Mouse (Mus musculus): ENCODE data around the gene Zfp688. TPM values are rescaled to one million over a fixed set of nuclear protein-coding genes. Genes with fewer than 3 reads are reported as not detected.

Zfp688 gene
- total RNA-seq, 2 experiments from 2014 or later: 2.0 to 2.7 TPM

Other genes starting within 250 kb of the Zfp688 start
- gene Cd2bp2, start 226.0 kb downstream of the Zfp688 start, total RNA-seq (2021): 10 to 100 TPM; 26.2 to 28.2 TPM
- 10 to 100 TPM; 32.8 to 34.1 TPM for gene Tbc1d10b, start 213.6 kb downstream of the Zfp688 start, total RNA-seq (2021)
- over 10,000 TPM; 49,123 to 49,891 TPM for gene Mylpf, start 213.2 kb downstream of the Zfp688 start, total RNA-seq (2021)
- 1 to 10 TPM; 4.0 to 4.2 TPM for gene Zfp553, start 189.0 kb downstream of the Zfp688 start, total RNA-seq (2021)
- gene Sept1, start 188.9 kb downstream of the Zfp688 start, total RNA-seq (2021): 1 to 10 TPM; 1.5 to 1.7 TPM
- gene Zfp771, start 177.8 kb downstream of the Zfp688 start, total RNA-seq (2021): 10 to 100 TPM; 15.8 to 16.8 TPM
- gene Dctpp1, start 161.4 kb downstream of the Zfp688 start, total RNA-seq (2021): 10 to 100 TPM; 26.5 to 28.7 TPM
- gene Sephs2, start 148.0 kb downstream of the Zfp688 start, total RNA-seq (2021): 10 to 100 TPM; 28.6 to 30.7 TPM
- gene Itgal, start 125.8 kb downstream of the Zfp688 start, total RNA-seq (2021): under 1 TPM; 0.26 to 0.40 TPM
- gene Zfp768, start 76.5 kb downstream of the Zfp688 start, total RNA-seq (2021): 10 to 100 TPM; 27.0 to 28.4 TPM
- gene Zfp747, start 46.0 kb downstream of the Zfp688 start, total RNA-seq (2021): 1 to 10 TPM; 2.9 to 3.0 TPM
- gene 9130019O22Rik, start 34.9 kb downstream of the Zfp688 start, total RNA-seq (2021): 1 to 10 TPM; 1.5 TPM
- 1 to 10 TPM; 1.7 to 1.8 TPM for gene E430018J23Rik, start 28.4 kb downstream of the Zfp688 start, total RNA-seq (2021)
- gene Zfp764, start 15.2 kb downstream of the Zfp688 start, total RNA-seq (2021): 1 to 10 TPM; 1.7 TPM
- gene Zfp689, start 27.1 kb upstream of the Zfp688 start, total RNA-seq (2021): 1 to 10 TPM in 1 of 2 experiments, under 1 TPM in 1; 0.67 to 1.0 TPM
- gene Prr14, start 37.5 kb upstream of the Zfp688 start, total RNA-seq (2021): 10 to 100 TPM; 17.3 to 17.7 TPM
- 10 to 100 TPM; 15.8 to 16.8 TPM for gene Fbrs, start 57.1 kb upstream of the Zfp688 start, total RNA-seq (2021)
- gene Srcap, start 89.9 kb upstream of the Zfp688 start, total RNA-seq (2021): 10 to 100 TPM; 46.1 to 47.6 TPM
- 1 to 10 TPM; 4.7 to 5.2 TPM for gene Gm42715, start 97.5 kb upstream of the Zfp688 start, total RNA-seq (2021)
- gene Tmem265, start 139.3 kb upstream of the Zfp688 start, total RNA-seq (2021): not detected
- 1 to 10 TPM; 8.2 to 9.4 TPM for gene Phkg2, start 151.3 kb upstream of the Zfp688 start, total RNA-seq (2021)
- 1 to 10 TPM; 2.1 to 4.5 TPM for gene Ccdc189, start 166.5 kb upstream of the Zfp688 start, total RNA-seq (2021)
- gene Rnf40, start 166.7 kb upstream of the Zfp688 start, total RNA-seq (2021): 10 to 100 TPM; 29.4 to 30.0 TPM
- 1 to 10 TPM; 8.4 to 9.4 TPM for gene Zfp629, start 193.7 kb upstream of the Zfp688 start, total RNA-seq (2021)

All from gastrocnemius, postnatal 25 days (tissue).